Mouse (Mus musculus) left cerebral cortex, adult 18-20 months (tissue): ENCODE measurements around the gene Ms4a1. TPM values are rescaled to one million over a fixed set of nuclear protein-coding genes. Genes with fewer than 3 reads are reported as not detected.
"Not testable (repeated sequence)": the region's sequence is repeated elsewhere in the genome, so short reads cannot be mapped to it uniquely, and the experiment has no call there.

Source experiments
- DNase-seq, 2 experiments: peaks; one replicate each; pipeline ENCODE4 v3.0.0; 2021 to 2022; ENCODE audit warnings: low spot score in 2 of 2, mixed read lengths in 1 of 2
- long read RNA-seq, 2 experiments: library from polyadenylated mRNA; stranded (forward); transcript quantifications; one replicate each; pipeline ENCODE4 v2.0.0; 2021
- total RNA-seq, 2 experiments: library from RNA; stranded (reverse); gene quantifications; 2 replicates each; pipeline ENCODE4 v1.2.3; 2021

The Ms4a1 gene
- not detected for total RNA-seq
- long read RNA-seq, experiment 1, result 0 reads
- long read RNA-seq, experiment 2, result 0 reads

DNA sequence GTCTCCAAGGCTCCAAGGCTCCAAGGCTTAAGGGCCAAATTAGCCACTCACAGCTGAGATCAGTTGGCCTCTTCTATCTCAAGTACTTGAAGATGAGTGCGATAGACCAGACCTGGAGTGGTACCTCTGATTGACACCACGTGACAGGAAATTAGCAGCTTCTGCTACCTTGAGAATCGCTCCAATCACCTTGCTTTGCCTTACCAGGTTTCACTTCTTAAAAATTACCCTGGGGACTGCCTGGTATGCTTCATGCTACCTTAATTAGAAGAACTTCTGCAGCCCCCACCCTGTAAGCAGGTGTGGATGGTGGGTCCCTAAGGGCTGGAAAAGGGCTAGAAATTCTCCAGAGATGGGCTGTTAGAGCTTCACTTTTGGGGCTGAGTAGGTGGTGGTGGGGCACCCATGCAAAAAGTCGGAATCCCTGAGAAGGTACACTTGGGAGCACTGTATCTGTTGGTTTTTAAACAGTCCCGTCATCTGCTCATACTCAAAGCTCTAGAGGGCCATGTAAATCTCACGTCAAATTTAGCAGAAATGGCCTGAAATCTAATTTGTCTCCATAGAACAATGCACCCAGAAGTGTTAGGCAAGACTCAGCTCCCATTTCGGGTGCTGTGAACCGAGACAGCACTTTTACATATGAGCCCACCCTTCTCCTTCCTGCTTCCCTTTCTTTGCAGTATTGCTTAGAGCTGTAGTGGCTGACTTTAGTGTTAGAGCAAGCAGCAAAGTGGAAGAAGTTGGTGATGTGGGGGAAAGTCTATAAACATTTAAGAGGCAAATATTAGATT is at the start of gene Ms4a1:
TSS of gene Ms4a1 (minus strand) at position 190 of the 794 bp plus-strand sequence.
- no peak for DNase-seq

- no peak for DNase-seq
These were observed 48.3 kb upstream of the Ms4a1 start, which contains the start of gene Ms4a14 for GRCm38 (mm10) chr19:11314354-11314753. TSS of gene Ms4a14 (minus strand) at chr19:11314454.

GRCm38 (mm10) chr19:11308888-11309287 is 42.8 kb upstream of the Ms4a1 start:
- DNase-seq, result no peak

- not testable (repeated sequence) for DNase-seq
These were observed 33.5 kb upstream of the Ms4a1 start for GRCm38 (mm10) chr19:11299529-11299928.

- DNase-seq, result no peak
These were observed 32.9 kb upstream of the Ms4a1 start for GRCm38 (mm10) chr19:11298939-11299338.

DNA sequence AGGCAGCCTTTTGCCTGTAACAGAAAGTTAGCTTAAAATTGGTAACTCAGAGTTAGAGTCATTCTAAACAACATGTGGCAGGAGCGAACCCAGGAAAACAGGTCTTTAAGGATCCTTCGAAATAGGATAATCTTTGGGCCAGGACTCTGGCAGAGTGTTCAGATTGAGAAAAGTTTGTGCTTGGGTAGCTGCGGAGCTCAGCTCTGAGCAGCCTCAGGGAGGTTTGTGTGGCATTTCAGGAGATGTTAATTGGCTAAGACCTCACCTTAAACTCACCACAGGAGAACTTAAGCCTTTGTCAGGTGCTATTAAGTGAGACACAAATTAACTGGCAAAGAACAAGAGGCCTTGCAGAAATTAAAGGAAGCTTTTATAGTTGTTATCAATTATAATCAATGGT is 27.6 kb upstream of the Ms4a1 start:
- DNase-seq, result not testable (repeated sequence)

DNA sequence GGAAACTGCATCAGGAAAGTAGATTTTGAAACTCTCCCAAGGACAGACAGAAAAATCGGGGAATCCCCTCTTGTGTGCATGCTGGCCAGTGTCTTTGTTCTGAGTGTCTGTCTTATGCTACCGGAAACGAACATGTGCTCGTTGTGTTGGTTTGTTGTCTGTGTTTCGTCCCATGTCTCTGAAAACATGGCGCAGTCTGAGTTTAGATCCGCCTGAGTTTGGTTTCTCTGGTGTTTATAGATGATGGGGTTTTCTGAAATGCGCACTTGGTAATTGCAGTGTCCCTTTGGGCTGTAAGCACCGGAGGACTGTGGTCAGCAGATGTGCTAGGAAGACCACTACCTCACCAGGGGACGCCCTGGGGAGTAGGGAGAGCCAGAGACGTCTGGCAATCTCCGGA is 26.9 kb upstream of the Ms4a1 start:
- DNase-seq, result no peak

GRCm38 (mm10) chr19:11283773-11284172 is 17.7 kb upstream of the Ms4a1 start, which contains the start of gene Ms4a5:
TSS of gene Ms4a5 (minus strand) at chr19:11283873.
- no peak for DNase-seq

GRCm38 (mm10) chr19:11280223-11280622 is 14.2 kb upstream of the Ms4a1 start:
- no peak for DNase-seq

DNA sequence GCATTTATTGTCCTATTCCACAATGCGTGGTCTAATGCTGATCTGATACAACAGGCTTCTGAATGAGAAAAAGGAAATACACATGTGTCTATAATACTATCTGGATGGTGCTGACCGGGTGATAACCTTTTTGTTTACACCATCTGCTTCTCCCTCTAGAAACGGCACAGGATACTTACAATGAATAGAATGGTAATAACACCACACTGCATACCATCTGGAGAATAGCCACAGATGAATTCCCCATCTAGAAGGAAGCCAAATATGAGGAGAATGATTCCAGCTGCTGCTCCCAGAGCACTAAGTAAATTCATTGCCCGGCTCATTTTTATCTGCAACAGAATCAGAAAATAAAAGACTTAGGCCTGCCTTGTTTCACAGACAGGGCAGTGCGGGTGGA is 10.4 kb upstream of the Ms4a1 start:
- no peak for DNase-seq

DNA sequence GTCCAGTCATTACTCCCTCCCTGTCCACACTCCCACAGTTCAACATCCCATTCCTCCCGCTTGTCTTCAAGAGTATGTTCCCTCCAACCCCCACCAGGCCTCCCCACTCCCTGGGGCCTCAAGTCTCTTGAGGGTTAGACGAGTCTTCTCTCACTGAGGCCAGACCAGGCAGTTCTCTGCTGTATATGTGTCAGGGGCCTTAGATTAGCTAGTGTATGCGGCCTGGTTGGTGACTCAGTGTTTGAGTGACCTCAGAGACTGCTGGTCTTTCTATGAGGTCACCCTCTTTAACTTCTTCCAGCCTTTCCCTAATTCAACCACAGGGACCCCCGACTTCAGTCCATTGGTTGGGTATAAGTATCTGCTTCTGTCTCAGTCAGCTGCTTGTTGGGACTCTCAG is 915 bp upstream of the Ms4a1 start:
- no peak for DNase-seq

DNA sequence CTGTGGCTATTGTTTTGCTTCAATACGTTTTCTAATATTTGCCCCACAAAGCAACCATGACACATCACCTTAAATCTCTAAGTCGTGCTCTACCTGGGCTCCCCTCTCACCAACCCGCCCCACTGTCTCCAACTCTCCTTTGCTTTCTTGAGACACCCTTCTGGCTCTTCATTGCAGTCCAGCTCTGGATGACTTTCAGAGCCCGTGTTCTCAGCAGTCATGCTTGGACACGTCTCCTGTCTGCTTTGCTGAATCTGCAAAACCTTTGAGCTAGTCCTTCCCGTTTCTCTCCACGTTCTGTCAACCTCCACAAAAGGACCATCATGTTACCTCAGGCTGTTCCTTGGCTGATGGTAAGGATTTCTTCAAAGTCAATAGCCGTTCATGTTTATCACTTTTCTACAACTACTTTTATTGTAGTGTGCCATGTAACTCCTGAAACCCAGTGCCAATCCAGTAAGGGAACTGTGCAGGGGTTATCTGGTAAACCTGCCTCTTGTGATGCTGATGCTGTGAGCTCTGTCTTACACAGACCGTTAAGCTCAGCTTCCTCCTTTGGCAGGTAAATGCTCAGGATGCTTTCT is 1.3 kb downstream of the Ms4a1 start:
- DNase-seq, result no peak

GRCm38 (mm10) chr19:11263549-11263948 is 2.5 kb downstream of the Ms4a1 start:
- DNase-seq, result no peak

- not testable (repeated sequence) for DNase-seq
These were observed 3.1 kb downstream of the Ms4a1 start for GRCm38 (mm10) chr19:11262932-11263331.

- no peak for DNase-seq
These were observed 4.5 kb downstream of the Ms4a1 start for GRCm38 (mm10) chr19:11261522-11261921.

DNA sequence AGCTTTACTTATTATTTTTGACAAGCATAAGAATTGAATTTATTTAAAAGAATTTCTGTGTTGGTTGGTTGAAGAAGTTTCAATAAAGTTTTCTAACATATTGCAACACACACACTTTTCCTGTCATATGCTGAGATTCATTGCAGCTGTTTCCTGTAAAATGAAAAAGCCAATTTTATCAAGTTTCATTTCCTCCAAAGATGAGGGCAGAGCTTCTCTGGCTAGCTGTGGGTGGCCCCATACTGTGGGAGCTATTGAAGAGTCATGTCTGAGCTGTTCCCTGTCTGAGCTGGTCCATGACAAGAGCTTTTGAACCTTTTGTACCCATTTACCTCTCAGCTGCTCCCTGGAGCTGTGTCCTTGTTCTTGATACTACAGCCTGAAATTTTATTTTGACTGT is 21.8 kb downstream of the Ms4a1 start:
- no peak for DNase-seq

DNA sequence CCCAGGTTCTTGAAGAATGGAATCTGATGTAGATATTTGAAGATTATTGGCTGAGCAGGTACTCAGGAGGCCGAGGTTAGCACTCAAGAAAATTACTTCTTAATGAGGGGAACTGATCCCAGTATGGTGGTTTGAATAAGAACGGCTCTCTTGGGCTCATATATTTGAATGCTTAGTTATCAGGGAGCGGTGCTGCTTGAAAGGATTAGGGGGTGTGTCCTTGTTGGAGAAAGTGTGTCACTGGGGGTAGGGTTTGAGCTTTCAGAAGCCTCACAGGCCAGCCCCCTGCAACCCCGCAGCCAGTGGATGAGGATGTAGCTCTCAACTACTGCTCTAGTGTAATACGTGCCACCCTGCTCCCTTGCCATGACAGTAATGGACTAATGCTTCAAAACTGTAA is 23.5 kb downstream of the Ms4a1 start:
- DNase-seq, result no peak

- no peak for DNase-seq
These were observed 30.2 kb downstream of the Ms4a1 start for GRCm38 (mm10) chr19:11235820-11236219.

GRCm38 (mm10) chr19:11234921-11235735 is 30.9 kb downstream of the Ms4a1 start:
- DNase-seq, result no peak

- no peak for DNase-seq
These were observed 31.8 kb downstream of the Ms4a1 start for GRCm38 (mm10) chr19:11234244-11234643.

DNA sequence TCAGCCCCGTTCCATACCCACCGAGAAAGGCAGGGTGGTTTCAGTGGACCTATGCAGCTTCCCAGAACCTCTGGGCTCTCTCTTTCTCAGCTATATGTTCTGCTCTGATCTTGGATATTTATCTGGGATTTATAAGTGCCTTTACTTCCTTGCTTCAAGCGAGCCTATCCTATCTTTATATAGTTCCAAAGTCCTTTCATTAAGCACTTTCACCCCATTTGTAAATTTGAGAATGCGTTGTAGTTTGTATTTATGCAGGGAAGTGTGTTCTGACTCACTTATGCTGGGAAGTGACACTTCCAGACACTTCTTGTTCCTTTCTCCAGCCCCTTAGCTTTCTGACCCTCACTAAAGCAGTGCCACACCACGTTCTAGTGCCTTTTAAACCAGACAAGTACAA is 33.7 kb downstream of the Ms4a1 start, which contains the start of gene Ms4a12:
TSS of gene Ms4a12 (minus strand) at position 101 of the 400 bp plus-strand sequence.
- DNase-seq, result no peak
